In genomic region chr9:95783646-95784293, GRCm38 (mm10) we compare ENCODE assay signal across 15 mouse cellular contexts. TPM values are rescaled to one million over a fixed set of nuclear protein-coding genes. Genes with fewer than 3 reads are reported as not detected.
DNase-seq lines count a peak whose midpoint lies in the region; ATAC-seq lines count a peak whose summit lies in the region.
"Had no signal": no experiment of that assay in that cellular context is flagged by ENCODE, and none has a peak within 500 bp of the region (broad histone marks: within the 10 kb centered on the region; RNA-seq: fewer than 3 reads in every experiment).

No protein-coding gene starts in this region.

- H3K36me3 ChIP-seq in embryonic facial prominence, embryonic 12.5 days: no peaks in the 10 kb centered on the region
- no peaks in the 10 kb centered on the region for H3K36me3 ChIP-seq in embryonic facial prominence, embryonic 10.5 days (replicated peaks)
- no peaks in the 10 kb centered on the region for H3K36me3 ChIP-seq in hindbrain, embryonic 16.5 days (ENCODE audit: control insufficient read depth, insufficient read depth, low read length)
- no peaks in the 10 kb centered on the region for H3K36me3 ChIP-seq in hindbrain, embryonic 11.5 days (ENCODE audit: control insufficient read depth, insufficient read depth, low read length)
- H3K36me3 ChIP-seq in midbrain, embryonic 13.5 days: no peaks in the 10 kb centered on the region
- H3K36me3 ChIP-seq in midbrain, embryonic 10.5 days: no peaks in the 10 kb centered on the region
- H3K36me3 ChIP-seq: kidney, embryonic 15.5 days; liver, embryonic 12.5 days had no signal

- no peak overlapping the region for H3K4me2 ChIP-seq in embryonic facial prominence, embryonic 12.5 days (replicated peaks)
- H3K4me2 ChIP-seq in hindbrain, embryonic 16.5 days (ENCODE audit: low read length): peak overlapping the region; percentile 34
- H3K4me2 ChIP-seq in hindbrain, embryonic 11.5 days (replicated peaks; ENCODE audit: low read depth, low read length): no peak overlapping the region
- H3K4me2 ChIP-seq in midbrain, embryonic 13.5 days (replicated peaks): no peak overlapping the region
- H3K4me2 ChIP-seq: kidney, embryonic 15.5 days; liver, embryonic 12.5 days had no signal

- H3K9ac ChIP-seq in embryonic facial prominence, embryonic 12.5 days: no peak overlapping the region
- H3K9ac ChIP-seq in hindbrain, embryonic 16.5 days (ENCODE audit: low read depth, low read length): no peak overlapping the region
- no peak overlapping the region for H3K9ac ChIP-seq in hindbrain, embryonic 11.5 days (ENCODE audit: low read depth, low read length)
- H3K9ac ChIP-seq in midbrain, embryonic 13.5 days (replicated peaks): no peak overlapping the region
- H3K9ac ChIP-seq: kidney, embryonic 15.5 days; liver, embryonic 12.5 days had no signal

- H3K9me3 ChIP-seq in embryonic facial prominence, embryonic 12.5 days: no peaks in the 10 kb centered on the region
- H3K9me3 ChIP-seq in embryonic facial prominence, embryonic 10.5 days: no peaks in the 10 kb centered on the region
- H3K9me3 ChIP-seq in hindbrain, embryonic 16.5 days (ENCODE audit: control insufficient read depth, low read length): no peaks in the 10 kb centered on the region
- no peaks in the 10 kb centered on the region for H3K9me3 ChIP-seq in hindbrain, embryonic 11.5 days (ENCODE audit: control insufficient read depth, low read length)
- no peaks in the 10 kb centered on the region for H3K9me3 ChIP-seq in midbrain, embryonic 13.5 days
- no peaks in the 10 kb centered on the region for H3K9me3 ChIP-seq in midbrain, embryonic 10.5 days (replicated peaks)
- H3K9me3 ChIP-seq: kidney, embryonic 15.5 days; liver, embryonic 12.5 days had no signal

- no peak overlapping the region for H3K27ac ChIP-seq in embryonic facial prominence, embryonic 12.5 days
- H3K27ac ChIP-seq in embryonic facial prominence, embryonic 10.5 days (replicated peaks): no peak overlapping the region
- H3K27ac ChIP-seq in hindbrain, embryonic 16.5 days (ENCODE audit: low read depth, low read length): no peak overlapping the region
- no peak overlapping the region for H3K27ac ChIP-seq in hindbrain, embryonic 11.5 days (ENCODE audit: low read depth, low read length)
- H3K27ac ChIP-seq in midbrain, embryonic 13.5 days: no peak overlapping the region
- H3K27ac ChIP-seq in midbrain, embryonic 10.5 days (replicated peaks): no peak overlapping the region
- H3K27ac ChIP-seq: gastrocnemius, adult 2 months; kidney, embryonic 15.5 days; liver, embryonic 12.5 days had no signal

- ATAC-seq in embryonic facial prominence, embryonic 12.5 days (ENCODE audit: insufficient number of reproducible peaks, insufficient read depth, low FRiP score, low TSS enrichment): 0 out of 2 replicates have a peak, but pooled peaks have one; percentile 35
- ATAC-seq in hindbrain, embryonic 16.5 days: peak; percentile 58
- no peak for ATAC-seq in hindbrain, embryonic 11.5 days (ENCODE audit: low FRiP score)
- ATAC-seq in midbrain, embryonic 13.5 days: 0 out of 2 replicates have a peak, but pooled peaks have one; percentile 43
- ATAC-seq: liver, embryonic 12.5 days had no signal

- 79% methylated on average over 17 of the region's 17 CpGs for WGBS in embryonic facial prominence, embryonic 12.5 days
- 78% methylated on average over 17 of the region's 17 CpGs for WGBS in embryonic facial prominence, embryonic 10.5 days
- WGBS in hindbrain, embryonic 16.5 days: 69% methylated on average over 17 of the region's 17 CpGs
- WGBS in hindbrain, embryonic 11.5 days: 74% methylated on average over 17 of the region's 17 CpGs
- WGBS in midbrain, embryonic 13.5 days: 77% methylated on average over 17 of the region's 17 CpGs
- WGBS in midbrain, embryonic 10.5 days: 81% methylated on average over 17 of the region's 17 CpGs

- H3K27me3 ChIP-seq in embryonic facial prominence, embryonic 12.5 days: no peaks in the 10 kb centered on the region
- H3K27me3 ChIP-seq in embryonic facial prominence, embryonic 10.5 days (replicated peaks; ENCODE audit: low read depth, poor library complexity, severe bottlenecking): no peaks in the 10 kb centered on the region
- H3K27me3 ChIP-seq in hindbrain, embryonic 16.5 days (replicated peaks; ENCODE audit: control insufficient read depth, insufficient read depth, low read length): no peaks in the 10 kb centered on the region
- H3K27me3 ChIP-seq in hindbrain, embryonic 11.5 days (ENCODE audit: control insufficient read depth, insufficient read depth, low read length): no peaks in the 10 kb centered on the region
- H3K27me3 ChIP-seq in midbrain, embryonic 13.5 days: no peaks in the 10 kb centered on the region
- H3K27me3 ChIP-seq in midbrain, embryonic 10.5 days (ENCODE audit: low read depth, poor library complexity, severe bottlenecking): no peaks in the 10 kb centered on the region
- H3K27me3 ChIP-seq: kidney, embryonic 15.5 days; liver, embryonic 12.5 days had no signal

- H3K4me3 ChIP-seq in embryonic facial prominence, embryonic 12.5 days: no peak overlapping the region
- no peak overlapping the region for H3K4me3 ChIP-seq in embryonic facial prominence, embryonic 10.5 days
- no peak overlapping the region for H3K4me3 ChIP-seq in hindbrain, embryonic 16.5 days (ENCODE audit: low read length)
- H3K4me3 ChIP-seq in hindbrain, embryonic 11.5 days (ENCODE audit: low read depth, low read length): no peak overlapping the region
- no peak overlapping the region for H3K4me3 ChIP-seq in midbrain, embryonic 13.5 days (replicated peaks)
- H3K4me3 ChIP-seq in midbrain, embryonic 10.5 days: no peak overlapping the region
- H3K4me3 ChIP-seq: gastrocnemius, adult 2 months; kidney, embryonic 15.5 days; liver, embryonic 12.5 days had no signal

- no peaks in the 10 kb centered on the region for H3K4me1 ChIP-seq in embryonic facial prominence, embryonic 12.5 days
- peaks cover 7% of the 10 kb centered on the region for H3K4me1 ChIP-seq in embryonic facial prominence, embryonic 10.5 days
- no peaks in the 10 kb centered on the region for H3K4me1 ChIP-seq in hindbrain, embryonic 16.5 days (ENCODE audit: control insufficient read depth, insufficient read depth, low read depth, low read length)
- no peaks in the 10 kb centered on the region for H3K4me1 ChIP-seq in hindbrain, embryonic 11.5 days (replicated peaks; ENCODE audit: control insufficient read depth, insufficient read depth, low read length)
- no peaks in the 10 kb centered on the region for H3K4me1 ChIP-seq in midbrain, embryonic 13.5 days (replicated peaks)
- 0 out of 2 replicates have a peak, but pooled peaks cover 5% of the 10 kb centered on the region for H3K4me1 ChIP-seq in midbrain, embryonic 10.5 days
- H3K4me1 ChIP-seq: kidney, embryonic 15.5 days; liver, embryonic 12.5 days had no signal

- no peak for DNase-seq in embryonic facial prominence, embryonic 10.5 days (ENCODE audit: low spot score)
- DNase-seq in hindbrain, embryonic 11.5 days (ENCODE audit: low spot score): no peak
- DNase-seq in midbrain, embryonic 10.5 days (ENCODE audit: low spot score): no peak
- peak; percentile 34 for DNase-seq in telencephalon, adult 2 months (ENCODE audit: low read depth, low spot score)
- no peak for DNase-seq in spleen, adult 12 weeks (ENCODE audit: low spot score)
- DNase-seq: adrenal gland, adult 8-10 months; gastrocnemius, adult 2 months; heart, postnatal 10 days; layer of hippocampus, postnatal 36 days; thymus, postnatal 36 days had no signal

RNA-seq across cellular contexts. Expression of gene Trpc1, which starts 33.6 kb away (rescaled TPM):
- 3.2 and 3.6 TPM in 2 replicates for polyA plus RNA-seq in embryonic facial prominence, embryonic 12.5 days (2016; fragmentation: Nextera tagmentation; extraction: Ambion mirVana)
- 1.9 and 2.4 TPM in 2 replicates for polyA plus RNA-seq in embryonic facial prominence, embryonic 10.5 days (2016; fragmentation: Nextera tagmentation; extraction: Ambion mirVana)
- polyA plus RNA-seq in hindbrain, embryonic 16.5 days (2015; fragmentation: Nextera tagmentation; extraction: Ambion mirVana): 7.2 and 8.8 TPM in 2 replicates
- 3.3 and 4.1 TPM in 2 replicates for polyA plus RNA-seq in hindbrain, embryonic 11.5 days (2014; fragmentation: Nextera tagmentation; extraction: Ambion mirVana)
- polyA plus RNA-seq in midbrain, embryonic 13.5 days (2015; fragmentation: Nextera tagmentation; extraction: Ambion mirVana): 3.8 and 4.8 TPM in 2 replicates
- polyA plus RNA-seq in midbrain, embryonic 10.5 days (2016; fragmentation: Nextera tagmentation; extraction: Ambion mirVana): 2.3 and 2.6 TPM in 2 replicates
